Mouse (Mus musculus) heart, adult 2 months (tissue): ENCODE results near the gene Slc39a11. TPM values are rescaled to one million over a fixed set of nuclear protein-coding genes. Genes with fewer than 3 reads are reported as not detected.

Source experiments
- DNase-seq, 2 experiments: peaks; one replicate each; pipeline ENCODE4 v3.0.0; 2021
- H3K27ac ChIP-seq: fragments of 200-600 bp; 2 replicates; pipeline ENCODE4 v1.8.1; 2022
- H3K27me3 ChIP-seq: fragments of 200-500 bp; 2 replicates; pipeline ENCODE4 v1.6.1; 2012; ENCODE audit warnings: mild to moderate bottlenecking, low read length, inconsistent platforms, mixed read lengths; ENCODE audit not compliant: control insufficient read depth, insufficient read depth
- H3K36me3 ChIP-seq: fragments of 200-500 bp; 2 replicates; pipeline ENCODE4 v1.6.1; 2012; ENCODE audit warnings: low read length, inconsistent platforms; ENCODE audit not compliant: control insufficient read depth, insufficient read depth
- H3K4me1 ChIP-seq: fragments of 200-500 bp; 2 replicates; pipeline ENCODE4 v1.6.1; 2011; ENCODE audit warnings: low read length; ENCODE audit not compliant: control insufficient read depth, insufficient read depth
- H3K4me3 ChIP-seq: fragments of 200-600 bp; 2 replicates; pipeline ENCODE4 v1.8.1; 2022
- H3K79me2 ChIP-seq: fragments of 200-500 bp; replicated peaks from 2 replicates; pipeline ENCODE4 v1.6.1; 2012; ENCODE audit warnings: mild to moderate bottlenecking, inconsistent platforms, low read length, moderate library complexity, mixed read lengths; ENCODE audit not compliant: control insufficient read depth, insufficient read depth
- H3K9ac ChIP-seq: fragments of 200-500 bp; 2 replicates; pipeline ENCODE4 v1.6.1; 2012; ENCODE audit warnings: low read depth, mild to moderate bottlenecking, control low read depth, inconsistent platforms, low read length, mixed read lengths
- CTCF ChIP-seq: fragments of 200-600 bp; IDR thresholded peaks from 2 replicates; pipeline ENCODE4 v1.8.1; 2022; ENCODE audit warnings: antibody characterized with exemption, mild to moderate bottlenecking, moderate library complexity
- EP300 ChIP-seq: fragments of 200-500 bp; IDR thresholded peaks from 2 replicates; pipeline ENCODE4 v1.6.1; 2011; ENCODE audit warnings: low read depth, low read length, control low read depth; ENCODE audit not compliant: insufficient read depth
- POLR2A ChIP-seq: fragments of 200-500 bp; IDR thresholded peaks from 2 replicates; pipeline ENCODE4 v1.6.1; 2011; ENCODE audit warnings: mild to moderate bottlenecking, low read depth, low read length, control low read depth; ENCODE audit not compliant: insufficient read depth
- WGBS: fragments of 180-500 bp; shearing (Covaris S2); methylation state at CpG from one replicate; pipeline ENCODE4 v1.1.7; 2018; 5-methylcytosine and 5-hydroxymethylcytosine counted together
- intact Hi-C: fragments of 180-260 bp; cut with DNase I; formaldehyde crosslinking; loops from one replicate; pipeline ENCODE4 v1.15.1; 2025
- polyA plus RNA-seq: library from polyadenylated mRNA; depleted of rRNA; stranded (reverse); fragments of >200 nt; gene quantifications from 2 replicates; pipeline ENCODE4 v1.2.3, GENCODE M21; 2012
- total RNA-seq, 2 experiments: library from RNA; stranded (reverse); gene quantifications; 2 replicates each; pipeline ENCODE4 v1.2.3; 2021

Gene Slc39a11
- total and polyA plus RNA-seq, 3 experiments, result 2.6 to 5.6 (median 2.7) TPM

- Histone ChIP-seq H3K9ac (no peak overlapping the region), H3K4me1 (no peaks in the 10 kb centered on the region), H3K36me3 (no peaks in the 10 kb centered on the region), H3K79me2 (no peaks in the 10 kb centered on the region), H3K27ac (no peak overlapping the region), H3K4me3 (no peak overlapping the region), H3K27me3 (no peaks in the 10 kb centered on the region)
- WGBS, result 71% methylated on average over 4 of the region's 4 CpGs
- TF ChIP-seq CTCF (no peak), POLR2A (no peak), EP300 (no peak)
- no peak for DNase-seq
- intact Hi-C loops, result no loop called here
These were observed 89.7 kb downstream of the Slc39a11 start for GRCm38 (mm10) chr11:113560150-113560549.

GRCm38 (mm10) chr11:113558505-113558904 lies 91.4 kb downstream of the Slc39a11 start:
- TF ChIP-seq EP300 (no peak), POLR2A (no peak), CTCF (no peak)
- DNase-seq, result no peak
- H3K36me3 ChIP-seq, result no peaks in the 10 kb centered on the region
- WGBS, result 92% methylated on average over 12 of the region's 12 CpGs
- H3K4me3 ChIP-seq, result no peak overlapping the region
- H3K4me1 ChIP-seq, result no peaks in the 10 kb centered on the region
- intact Hi-C loops, result no loop called here
- no peaks in the 10 kb centered on the region for H3K27me3 ChIP-seq
- no peaks in the 10 kb centered on the region for H3K79me2 ChIP-seq
- no peak overlapping the region for H3K27ac ChIP-seq
- H3K9ac ChIP-seq, result no peak overlapping the region

GRCm38 (mm10) chr11:113556142-113556541 lies 93.7 kb downstream of the Slc39a11 start:
- Histone ChIP-seq H3K27me3 (no peaks in the 10 kb centered on the region), H3K36me3 (no peaks in the 10 kb centered on the region), H3K9ac (no peak overlapping the region), H3K4me3 (no peak overlapping the region), H3K4me1 (no peaks in the 10 kb centered on the region), H3K27ac (no peak overlapping the region), H3K79me2 (no peaks in the 10 kb centered on the region)
- DNase-seq, result no peak
- intact Hi-C loops, result no loop called here
- 89% methylated on average over 12 of the region's 12 CpGs for WGBS
- TF ChIP-seq EP300 (no peak), CTCF (no peak), POLR2A (no peak)

- Histone ChIP-seq H3K79me2 (no peaks in the 10 kb centered on the region), H3K27ac (no peak overlapping the region), H3K4me3 (no peak overlapping the region), H3K36me3 (no peaks in the 10 kb centered on the region), H3K4me1 (no peaks in the 10 kb centered on the region), H3K9ac (no peak overlapping the region), H3K27me3 (no peaks in the 10 kb centered on the region)
- intact Hi-C loops, result no loop called here
- no peak for TF ChIP-seq EP300
- TF ChIP-seq CTCF, result no peak
- TF ChIP-seq POLR2A, result no peak
- no peak for DNase-seq
- 86% methylated on average over 7 of the region's 7 CpGs for WGBS
These were observed 95.0 kb downstream of the Slc39a11 start for GRCm38 (mm10) chr11:113554701-113555360.

GRCm38 (mm10) chr11:113554194-113554593 lies 95.7 kb downstream of the Slc39a11 start:
- no peak for TF ChIP-seq EP300
- Histone ChIP-seq H3K4me1 (no peaks in the 10 kb centered on the region), H3K27ac (no peak overlapping the region), H3K79me2 (no peaks in the 10 kb centered on the region), H3K4me3 (no peak overlapping the region), H3K9ac (no peak overlapping the region), H3K27me3 (no peaks in the 10 kb centered on the region), H3K36me3 (no peaks in the 10 kb centered on the region)
- no peak for DNase-seq
- intact Hi-C loops, result no loop called here
- 87% methylated on average over 7 of the region's 7 CpGs for whole genome bisulfite sequencing

- H3K79me2 ChIP-seq, result no peaks in the 10 kb centered on the region
- no peaks in the 10 kb centered on the region for H3K27me3 ChIP-seq
- TF ChIP-seq EP300 (no peak), POLR2A (no peak), CTCF (no peak)
- H3K36me3 ChIP-seq, result no peaks in the 10 kb centered on the region
- DNase-seq, result no peak
- intact Hi-C loops, result no loop called here
- H3K4me3 ChIP-seq, result no peak overlapping the region
- no peak overlapping the region for H3K27ac ChIP-seq
- H3K4me1 ChIP-seq, result no peaks in the 10 kb centered on the region
- no peak overlapping the region for H3K9ac ChIP-seq
- WGBS, result 93% methylated on average over 13 of the region's 13 CpGs
These were observed 96.3 kb downstream of the Slc39a11 start for GRCm38 (mm10) chr11:113553605-113554004.
